Mouse (Mus musculus) bone marrow, adult 2 months (tissue): ENCODE data around the gene Pfkm.

Experiments
- CTCF ChIP-seq: fragments of 200-500 bp; IDR thresholded peaks from 2 replicates; pipeline ENCODE4 v1.5.1; 2011; ENCODE audit warnings: low read length, control low read depth; ENCODE audit not compliant: control insufficient read depth, insufficient read depth
- POLR2A ChIP-seq: fragments of 200-500 bp; IDR thresholded peaks from 2 replicates; pipeline ENCODE4 v1.6.1; 2011; ENCODE audit warnings: low read depth, mild to moderate bottlenecking, control low read depth, low read length, borderline replicate concordance; ENCODE audit not compliant: control insufficient read depth

DNA sequence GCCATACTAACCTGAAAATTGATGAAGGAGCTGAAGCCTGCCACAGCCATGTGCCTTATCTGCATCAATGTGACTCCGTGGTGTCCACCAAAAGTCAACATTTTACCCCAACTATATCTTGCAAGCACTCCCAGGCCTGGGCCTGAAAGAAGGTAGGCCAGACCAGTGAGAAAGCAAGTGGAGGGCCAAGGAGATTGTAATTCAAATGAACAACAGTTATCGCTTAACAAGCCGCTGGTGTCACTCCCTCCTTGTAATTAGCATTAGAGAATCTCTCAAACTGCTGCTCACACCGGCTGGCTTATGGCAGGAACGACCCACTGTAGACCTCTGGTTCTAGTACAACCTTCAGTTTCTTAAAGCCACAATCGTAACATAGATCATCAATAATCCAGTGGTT, 15.5 kb upstream of the Pfkm start:
- TF ChIP-seq POLR2A (no peak), CTCF (no peak)
